Comparison of ENCODE assay signal across 1 mouse cellular context in the genomic region with DNA sequence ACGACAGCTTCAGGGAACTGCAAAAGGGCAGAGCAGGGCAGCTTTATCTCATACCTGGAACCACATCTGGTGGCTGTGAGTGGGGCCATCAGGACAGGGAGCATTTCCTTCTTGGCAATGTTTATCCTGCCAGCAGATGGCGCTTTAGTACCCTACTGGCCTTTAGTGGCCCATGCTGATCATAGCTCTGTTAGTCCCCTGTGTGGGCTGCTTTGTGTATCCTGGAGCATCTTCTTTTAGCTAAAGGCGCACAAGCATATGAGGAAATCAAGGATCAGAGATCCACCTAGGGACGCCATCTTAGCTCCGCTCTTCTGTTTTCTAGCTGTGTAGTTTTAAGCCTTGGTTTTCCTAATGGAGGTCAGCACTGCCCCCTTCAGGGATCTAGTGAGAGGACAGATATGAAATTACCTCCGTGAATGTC.
TF ChIP-seq lines count a peak whose summit lies in the region.

No protein-coding gene starts in this region.

TF ChIP-seq in MEL, 35 proteins besides CTCF, POLR2A, EP300 and RAD21 (continued from another document):
- no peak for TF ChIP-seq MYC (IDR thresholded peaks at IDR 0.05; ENCODE audit: low read depth, low read length)
- TF ChIP-seq ZC3H11A (IDR thresholded peaks at IDR 0.05; ENCODE audit: low read depth, low read length), result 0 out of 2 replicates have a peak, but pooled peaks have one; percentile 1
- no peak for TF ChIP-seq MEF2A (IDR thresholded peaks at IDR 0.05; ENCODE audit: extremely low read depth, insufficient replicate concordance, low read depth, low read length, poor library complexity, severe bottlenecking)
- TF ChIP-seq BHLHE40 (IDR thresholded peaks at IDR 0.05; ENCODE audit: borderline replicate concordance, low read depth, low read length), result no peak
- TF ChIP-seq HCFC1 (IDR thresholded peaks at IDR 0.05; ENCODE audit: low read depth, low read length), result no peak
- TF ChIP-seq MAFK (IDR thresholded peaks at IDR 0.05; ENCODE audit: borderline replicate concordance, low read depth, low read length), result no peak
- TF ChIP-seq TCF12 (IDR thresholded peaks at IDR 0.05; ENCODE audit: low read depth, low read length), result peak; percentile 32; the same call in 1 of the 2 replicates
- TF ChIP-seq TAL1 (IDR thresholded peaks at IDR 0.05; ENCODE audit: low read length), result no peak
- TF ChIP-seq E2F4 (IDR thresholded peaks at IDR 0.05; ENCODE audit: borderline replicate concordance, low read depth, low read length), result no peak
- TF ChIP-seq TBP (IDR thresholded peaks at IDR 0.05; ENCODE audit: low read depth, low read length), result 0 out of 2 replicates have a peak, but pooled peaks have one; percentile 27
- peak; percentile 54 for TF ChIP-seq SMC3 (IDR thresholded peaks at IDR 0.05; ENCODE audit: low read depth, low read length)
- TF ChIP-seq MAX (IDR thresholded peaks at IDR 0.05; ENCODE audit: low read length), result no peak
- no peak for TF ChIP-seq ETS1 (IDR thresholded peaks at IDR 0.05; ENCODE audit: low read depth, low read length)
- no peak for TF ChIP-seq ZKSCAN1 (IDR thresholded peaks at IDR 0.05; ENCODE audit: low read depth, low read length)
